Mouse (Mus musculus): ENCODE results near the gene Brat1.

DNA sequence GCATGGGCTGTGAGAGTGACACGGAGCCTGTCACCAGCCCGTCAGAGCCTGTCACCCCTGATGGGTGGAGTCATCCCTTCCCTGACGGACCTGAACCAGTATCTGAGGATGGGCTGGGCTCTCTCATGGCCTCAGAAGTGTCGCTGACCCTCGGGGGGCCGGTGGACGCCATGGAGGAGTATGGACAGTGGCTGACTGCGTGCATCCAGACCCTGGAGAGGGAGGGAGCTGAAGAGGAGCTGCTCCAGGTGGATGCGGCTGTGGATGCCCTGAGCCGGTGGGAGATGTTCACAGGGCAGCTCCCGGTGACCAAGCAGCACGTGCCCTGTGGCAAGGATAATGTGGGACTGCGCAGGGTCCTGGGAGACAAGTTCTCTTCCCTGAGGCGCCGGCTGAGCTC, 47.2 kb downstream of the Brat1 start:
- TF ChIP-seq CTCF (IDR thresholded peaks at IDR 0.05; ENCODE audit: borderline replicate concordance, extremely low read depth, insufficient read depth, insufficient read length) (no peak), POLR2A (IDR thresholded peaks at IDR 0.05; ENCODE audit: borderline replicate concordance, extremely low read depth, insufficient read depth, insufficient read length, poor library complexity, severe bottlenecking) (no peak)
